Comparison of ENCODE assay signal across 7 mouse cellular contexts in the genomic region with DNA sequence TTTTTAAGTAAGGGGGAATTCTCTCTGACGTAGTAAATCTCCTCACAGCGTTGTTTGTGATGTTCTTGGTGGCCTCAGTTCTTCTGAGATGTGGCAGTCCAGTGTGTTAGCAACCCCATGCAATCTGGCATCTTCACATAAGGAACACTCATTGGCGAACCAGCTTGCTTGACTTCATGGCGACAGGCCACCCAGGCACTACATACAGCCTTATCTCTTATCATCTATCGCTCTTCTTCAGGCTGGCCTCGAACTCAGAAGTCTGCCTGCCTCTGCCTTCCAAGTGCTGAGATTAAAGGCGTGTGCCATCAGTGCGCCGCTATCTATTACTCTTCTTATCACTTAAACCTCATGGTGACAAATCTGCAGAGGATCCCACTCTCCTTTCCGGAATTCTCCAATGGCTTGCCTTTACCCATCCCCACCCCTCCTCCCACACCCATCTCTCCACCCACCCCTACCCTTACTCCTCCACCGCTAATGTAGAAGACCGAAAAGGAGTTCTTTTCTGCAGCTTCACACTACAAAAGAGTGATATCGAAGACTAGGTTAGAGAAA. TPM values are rescaled to one million over a fixed set of nuclear protein-coding genes. Genes with fewer than 3 reads are reported as not detected.
DNase-seq lines count a peak whose midpoint lies in the region; ATAC-seq and TF ChIP-seq lines count a peak whose summit lies in the region.

Gene Tmem100 (plus strand): TSS at position 508 of the 558 bp plus-strand sequence.

- ATAC-seq in heart, embryonic 16.5 days (replicated peaks; ENCODE audit: extremely low read depth, insufficient read depth, low FRiP score): no peak
- no peak for ATAC-seq in limb, embryonic 11.5 days (ENCODE audit: insufficient number of reproducible peaks, low FRiP score, low TSS enrichment, low read depth)

- 39% methylated on average over 13 of the region's 13 CpGs for WGBS in heart, embryonic 16.5 days
- 48% methylated on average over 13 of the region's 13 CpGs for WGBS in limb, embryonic 11.5 days
- 52% methylated on average over 13 of the region's 13 CpGs for WGBS in olfactory bulb, adult 2 months

- peak within 1 kb of the TSS; percentile 55 for H3K27ac ChIP-seq in bone marrow macrophage, adult 2 months (ENCODE audit: insufficient read depth, low read depth, low read length)
- no peak within 1 kb of the TSS for H3K27ac ChIP-seq in heart, embryonic 16.5 days (ENCODE audit: low read length)
- no peak within 1 kb of the TSS for H3K27ac ChIP-seq in limb, embryonic 11.5 days (replicated peaks; ENCODE audit: low read depth, low read length)
- H3K27ac ChIP-seq in olfactory bulb, adult 2 months (ENCODE audit: insufficient read depth, low read depth, low read length): no peak within 1 kb of the TSS

- H3K9ac ChIP-seq in heart, embryonic 16.5 days (ENCODE audit: low read length): peak within 1 kb of the TSS; percentile 47
- peak within 1 kb of the TSS; percentile 43 for H3K9ac ChIP-seq in limb, embryonic 11.5 days (ENCODE audit: low read length)

- DNase-seq in limb, embryonic 11.5 days (ENCODE audit: low spot score): no peak
- no peak for DNase-seq in adrenal gland, postnatal 14 days
- no peak for DNase-seq in adrenal gland, adult (ENCODE audit: inconsistent age in 2 of 2, low spot score in 1 of 2)

- H3K36me3 ChIP-seq in E14TG2a.4 (ENCODE audit: insufficient read depth, low read length): no peaks in the 10 kb centered on the region
- no peaks in the 10 kb centered on the region for H3K36me3 ChIP-seq in heart, embryonic 16.5 days (ENCODE audit: control insufficient read depth, insufficient read depth)
- H3K36me3 ChIP-seq in limb, embryonic 11.5 days (ENCODE audit: control insufficient read depth, insufficient read depth, low read length): no peaks in the 10 kb centered on the region

- H3K4me1 ChIP-seq in E14TG2a.4 (replicated peaks; ENCODE audit: low read depth, low read length): peaks cover 24% of the 10 kb centered on the region
- peaks cover 7% of the 10 kb centered on the region for H3K4me1 ChIP-seq in bone marrow macrophage, adult 2 months (ENCODE audit: control insufficient read depth, insufficient read depth, low read length)
- peaks cover 9% of the 10 kb centered on the region for H3K4me1 ChIP-seq in heart, embryonic 16.5 days (ENCODE audit: control insufficient read depth, insufficient read depth, low read length)
- peaks cover 6% of the 10 kb centered on the region for H3K4me1 ChIP-seq in limb, embryonic 11.5 days (ENCODE audit: control insufficient read depth, insufficient read depth, low read length)
- H3K4me1 ChIP-seq in olfactory bulb, adult 2 months (ENCODE audit: control insufficient read depth, insufficient read depth, low read length): peaks cover 11% of the 10 kb centered on the region

- H3K4me3 ChIP-seq in E14TG2a.4 (replicated peaks; ENCODE audit: low read length): peak within 1 kb of the TSS; percentile 41
- H3K4me3 ChIP-seq in bone marrow macrophage, adult 2 months (ENCODE audit: insufficient read depth, low read length): peak within 1 kb of the TSS; percentile 70
- H3K4me3 ChIP-seq in heart, embryonic 16.5 days (ENCODE audit: low read length): peak within 1 kb of the TSS; percentile 49
- peak within 1 kb of the TSS; percentile 31 for H3K4me3 ChIP-seq in limb, embryonic 11.5 days (ENCODE audit: low read depth, low read length)
- peak within 1 kb of the TSS; percentile 25 for H3K4me3 ChIP-seq in olfactory bulb, adult 2 months (ENCODE audit: insufficient read depth, low read depth, low read length)

- no peak for TF ChIP-seq CTCF in E14TG2a.4 (conservative IDR thresholded peaks at IDR 0.05; ENCODE audit: low read length)
- TF ChIP-seq CTCF in bone marrow macrophage, adult 2 months (IDR thresholded peaks at IDR 0.05; ENCODE audit: low read depth, low read length): no peak
- no peak for TF ChIP-seq CTCF in olfactory bulb, adult 2 months (IDR thresholded peaks at IDR 0.05; ENCODE audit: insufficient read depth, low read depth, low read length)

- peaks cover 52% of the 10 kb centered on the region for H3K27me3 ChIP-seq in E14TG2a.4 (ENCODE audit: insufficient read depth, low read length)
- H3K27me3 ChIP-seq in heart, embryonic 16.5 days (ENCODE audit: control insufficient read depth, insufficient read depth, low read length): peaks cover 4% of the 10 kb centered on the region; the same call in 1 of the 2 replicates
- H3K27me3 ChIP-seq in limb, embryonic 11.5 days (ENCODE audit: control insufficient read depth, insufficient read depth, low read length): peaks cover 5% of the 10 kb centered on the region; the same call in 1 of the 2 replicates

- H3K4me2 ChIP-seq in heart, embryonic 16.5 days (ENCODE audit: low read depth, low read length): peak within 1 kb of the TSS; percentile 70
- peak within 1 kb of the TSS; percentile 52 for H3K4me2 ChIP-seq in limb, embryonic 11.5 days (ENCODE audit: low read depth, severe bottlenecking)

- no peak for TF ChIP-seq POLR2A in bone marrow macrophage, adult 2 months (IDR thresholded peaks at IDR 0.05; ENCODE audit: borderline replicate concordance, low read depth, low read length)
- no peak for TF ChIP-seq POLR2A in olfactory bulb, adult 2 months (IDR thresholded peaks at IDR 0.05; ENCODE audit: insufficient read depth, low read depth, low read length)

- peaks cover 3% of the 10 kb centered on the region for H3K9me3 ChIP-seq in E14TG2a.4 (ENCODE audit: low read length)
- no peaks in the 10 kb centered on the region for H3K9me3 ChIP-seq in heart, embryonic 16.5 days (replicated peaks; ENCODE audit: control insufficient read depth, low read length)
- no peaks in the 10 kb centered on the region for H3K9me3 ChIP-seq in limb, embryonic 11.5 days (ENCODE audit: control insufficient read depth, low read length)

RNA-seq across cellular contexts. Expression of gene Tmem100, which starts in this region (rescaled TPM):
- 0.45 TPM in 1 of 2 replicates, not detected in the other for polyA plus RNA-seq in bone marrow macrophage, adult 2 months (2012; ENCODE audit: insufficient read depth, insufficient read length, missing spikeins)
- polyA plus RNA-seq in heart, embryonic 16.5 days (2015; fragmentation: Nextera tagmentation; extraction: Ambion mirVana): 9.8 and 13.4 TPM in 2 replicates
- polyA plus RNA-seq in limb, embryonic 11.5 days (2014; fragmentation: Nextera tagmentation; extraction: Ambion mirVana): 8.2 and 8.6 TPM in 2 replicates
- not detected in 2 replicates for polyA plus RNA-seq in olfactory bulb, adult 2 months (2012; ENCODE audit: insufficient read depth, insufficient read length, low replicate concordance, missing spikeins)
- total RNA-seq in adrenal gland, postnatal 14 days (2021): 4.2 and 5.1 TPM in 2 replicates
